Mouse (Mus musculus) ES-Bruce4 (cell line): Measurements from ENCODE around the gene Hdac4. TPM values are rescaled to one million over a fixed set of nuclear protein-coding genes. Genes with fewer than 3 reads are reported as not detected.

ENCODE experiments used
- H3K27ac ChIP-seq: 2 replicates; pipeline ENCODE4 v1.5.1; 2012; ENCODE audit warnings: low read length, inconsistent platforms; ENCODE audit not compliant: insufficient read depth
- H3K27me3 ChIP-seq: 2 replicates; pipeline ENCODE4 v1.6.1; 2012; ENCODE audit warnings: mild to moderate bottlenecking, low read length, inconsistent platforms; ENCODE audit not compliant: control insufficient read depth, poor library complexity, insufficient read depth, severe bottlenecking
- H3K36me3 ChIP-seq: 2 replicates; pipeline ENCODE4 v1.6.1; 2012; ENCODE audit warnings: inconsistent platforms, mild to moderate bottlenecking, low read length, moderate library complexity; ENCODE audit not compliant: control insufficient read depth, poor library complexity, insufficient read depth, severe bottlenecking
- H3K4me1 ChIP-seq: one replicate; pipeline ENCODE4 v1.8.1; 2011; ENCODE audit warnings: low read length; ENCODE audit not compliant: control insufficient read depth, insufficient read depth
- H3K4me3 ChIP-seq: 2 replicates; pipeline ENCODE4 v1.5.1; 2011; ENCODE audit warnings: low read depth, mild to moderate bottlenecking, low read length
- H3K9ac ChIP-seq: 2 replicates; pipeline ENCODE4 v1.6.1; 2012; ENCODE audit warnings: low read depth, mild to moderate bottlenecking, inconsistent platforms; ENCODE audit not compliant: poor library complexity, severe bottlenecking
- H3K9me3 ChIP-seq: replicated peaks from 2 replicates; pipeline ENCODE4 v1.6.1; 2012; ENCODE audit warnings: mild to moderate bottlenecking, low read length, inconsistent platforms; ENCODE audit not compliant: control insufficient read depth, poor library complexity, insufficient read depth, severe bottlenecking
- CTCF ChIP-seq: IDR thresholded peaks from one replicate; pipeline ENCODE4 v1.8.1; 2011; ENCODE audit warnings: low read depth, low read length
- EP300 ChIP-seq: IDR thresholded peaks from 2 replicates; pipeline ENCODE4 v1.6.1; 2011; ENCODE audit warnings: low read depth, low read length; ENCODE audit not compliant: insufficient read depth
- POLR2A ChIP-seq: IDR thresholded peaks from one replicate; pipeline ENCODE4 v1.8.1; 2011; ENCODE audit warnings: low read length; ENCODE audit not compliant: insufficient read depth
- polyA plus RNA-seq: library from polyadenylated mRNA; stranded (reverse); fragments of >200 nt; gene quantifications from 2 replicates; pipeline ENCODE4 v1.2.4, GENCODE M21; 2011; ENCODE audit warnings: low read depth; ENCODE audit not compliant: missing spikeins, insufficient read depth, insufficient read length

Hdac4 gene
- polyA plus RNA-seq, 1 experiment, result 27.5 TPM

DNA sequence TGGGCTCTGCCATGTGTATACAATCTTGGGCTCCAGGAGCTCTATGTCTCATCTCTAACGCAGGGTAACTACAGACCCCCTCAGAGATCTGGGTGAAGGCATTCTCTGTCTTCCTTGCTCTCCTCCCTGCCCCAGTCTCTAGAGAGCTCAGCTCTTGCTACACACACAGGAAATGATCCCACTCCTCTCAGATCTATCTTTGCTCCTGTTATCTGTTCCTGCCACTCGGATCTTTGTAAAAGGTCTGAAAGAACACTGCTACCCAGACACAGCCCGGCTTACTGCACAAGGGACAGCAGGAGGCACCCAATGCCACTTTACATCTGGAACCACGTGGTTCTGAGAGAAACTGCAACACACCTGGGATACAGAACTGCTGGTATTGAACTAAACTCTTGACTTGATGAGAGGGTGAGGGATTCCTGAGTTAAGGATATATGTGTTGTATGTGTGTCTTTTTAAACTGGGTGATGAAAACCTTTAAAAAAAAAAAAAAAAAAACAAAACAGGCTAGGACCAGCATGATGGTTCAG lies 134.9 kb downstream of the Hdac4 start:
- Histone ChIP-seq H3K9me3 (no peaks in the 10 kb centered on the region), H3K27ac (no peak overlapping the region), H3K4me1 (peaks cover 3% of the 10 kb centered on the region), H3K36me3 (0 out of 2 replicates have a peak, but pooled peaks cover 2% of the 10 kb centered on the region), H3K27me3 (no peaks in the 10 kb centered on the region), H3K9ac (no peak overlapping the region), H3K4me3 (no peak overlapping the region)
- no peak for TF ChIP-seq CTCF
- TF ChIP-seq POLR2A, result no peak
- TF ChIP-seq EP300, result no peak

DNA sequence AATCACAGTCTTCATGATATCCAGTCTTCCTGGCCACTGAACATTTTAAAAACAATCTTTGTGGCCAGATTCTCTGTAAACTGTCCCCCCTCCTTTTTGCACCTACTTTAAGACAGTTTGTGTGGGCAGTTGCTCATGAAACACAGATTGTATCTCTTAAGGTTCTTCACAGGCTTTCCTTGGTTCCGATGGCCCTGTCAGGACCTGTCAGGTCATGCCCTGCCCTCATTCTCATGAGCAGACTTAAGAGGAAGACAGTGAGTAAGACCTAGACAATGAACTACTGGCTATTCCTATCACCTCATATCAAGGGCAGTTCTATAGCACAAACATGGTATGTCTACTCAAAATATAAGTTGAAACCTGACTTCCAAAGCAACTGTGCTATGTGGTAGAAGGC lies 135.9 kb downstream of the Hdac4 start:
- TF ChIP-seq POLR2A (no peak), EP300 (no peak), CTCF (no peak)
- Histone ChIP-seq H3K27me3 (no peaks in the 10 kb centered on the region), H3K4me1 (peaks cover 2% of the 10 kb centered on the region), H3K27ac (no peak overlapping the region), H3K9me3 (no peaks in the 10 kb centered on the region), H3K36me3 (0 out of 2 replicates have a peak, but pooled peaks cover 2% of the 10 kb centered on the region), H3K9ac (no peak overlapping the region), H3K4me3 (no peak overlapping the region)

DNA sequence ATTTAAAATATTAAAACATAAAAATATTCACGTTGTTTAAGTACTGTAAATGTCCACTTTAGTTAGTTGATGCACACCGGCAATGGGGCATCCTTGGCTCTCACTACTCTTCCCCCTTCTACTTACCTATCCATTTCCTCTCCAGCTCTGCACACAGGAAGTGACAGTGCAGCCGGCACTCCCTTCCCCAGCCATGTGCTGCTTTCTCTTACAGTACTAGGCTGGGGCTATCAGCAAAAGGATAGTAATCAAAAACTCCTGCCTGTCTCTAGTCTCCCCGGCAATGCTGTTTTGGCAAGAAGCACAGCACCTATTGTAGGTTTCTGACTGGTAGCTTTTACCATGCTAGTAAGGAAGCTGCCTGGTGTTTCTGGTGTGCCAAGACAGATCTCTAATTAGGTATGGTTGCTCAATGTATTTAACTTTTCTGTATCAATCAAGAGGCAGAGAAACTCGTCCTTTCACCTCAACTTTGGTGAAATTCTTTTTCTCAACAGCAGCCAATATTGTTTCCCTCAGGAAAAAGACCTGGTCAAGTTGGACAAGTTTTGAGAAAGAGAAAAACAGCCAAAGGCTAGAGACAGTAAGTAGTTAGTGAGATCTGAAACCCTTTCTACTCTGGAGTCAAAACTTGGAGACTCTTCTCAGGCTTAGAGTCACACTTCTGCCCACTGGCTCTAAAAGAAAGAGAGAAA lies 136.6 kb downstream of the Hdac4 start:
- no peak overlapping the region for H3K4me3 ChIP-seq

DNA sequence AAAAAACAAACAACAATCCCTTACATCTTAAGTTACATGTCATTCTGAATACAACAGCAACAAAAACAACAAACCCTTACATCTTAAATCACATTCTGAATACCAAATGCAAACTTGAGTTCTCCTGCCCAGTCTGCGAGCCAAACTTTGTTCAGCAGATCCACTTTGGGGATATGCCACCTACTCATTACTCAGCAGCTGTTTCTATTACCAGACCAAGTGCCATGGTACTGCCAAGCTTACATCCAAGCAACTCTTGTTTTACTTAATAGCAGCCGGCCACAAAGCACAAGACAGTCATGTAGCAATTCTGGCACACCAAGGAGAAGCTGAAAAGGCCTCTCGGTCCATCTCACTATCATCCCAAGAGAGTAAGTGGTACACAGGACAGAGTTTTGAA lies 138.4 kb downstream of the Hdac4 start:
- Histone ChIP-seq H3K9me3 (no peaks in the 10 kb centered on the region), H3K4me1 (no peaks in the 10 kb centered on the region), H3K27ac (no peak overlapping the region), H3K36me3 (0 out of 2 replicates have a peak, but pooled peaks cover 2% of the 10 kb centered on the region), H3K27me3 (no peaks in the 10 kb centered on the region), H3K4me3 (no peak overlapping the region), H3K9ac (no peak overlapping the region)
- TF ChIP-seq POLR2A (no peak), EP300 (no peak), CTCF (no peak)

More for the DNA sequence above, 136.6 kb downstream of the Hdac4 start:
- Histone ChIP-seq H3K27me3 (no peaks in the 10 kb centered on the region), H3K9me3 (no peaks in the 10 kb centered on the region), H3K27ac (no peak overlapping the region), H3K4me1 (no peaks in the 10 kb centered on the region), H3K9ac (no peak overlapping the region), H3K36me3 (0 out of 2 replicates have a peak, but pooled peaks cover 2% of the 10 kb centered on the region)
- TF ChIP-seq EP300 (no peak), POLR2A (no peak), CTCF (no peak)

DNA sequence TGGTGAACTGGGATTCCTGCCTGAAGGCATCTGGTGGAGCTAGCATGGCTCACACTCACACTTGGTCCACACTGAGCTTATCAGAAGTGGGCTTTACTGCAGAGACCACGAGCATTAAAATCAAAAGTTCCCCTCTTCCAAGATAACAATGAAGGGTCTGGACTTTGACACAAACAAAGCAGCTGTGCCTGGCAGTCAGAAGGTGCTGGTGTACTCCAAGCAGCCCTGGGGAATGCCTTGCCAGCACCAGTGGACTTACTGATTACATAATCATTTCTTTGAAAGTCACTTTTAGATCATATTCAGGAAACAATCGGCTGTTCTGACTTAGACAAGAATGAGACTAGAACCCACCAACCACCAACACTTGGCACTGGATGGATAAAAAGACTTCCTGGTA lies 140.3 kb downstream of the Hdac4 start:
- Histone ChIP-seq H3K36me3 (0 out of 2 replicates have a peak, but pooled peaks cover 2% of the 10 kb centered on the region), H3K27me3 (no peaks in the 10 kb centered on the region), H3K27ac (no peak overlapping the region), H3K4me3 (no peak overlapping the region), H3K9me3 (no peaks in the 10 kb centered on the region), H3K4me1 (no peaks in the 10 kb centered on the region), H3K9ac (no peak overlapping the region)
- TF ChIP-seq POLR2A, result no peak
- no peak for TF ChIP-seq EP300
- TF ChIP-seq CTCF, result no peak

DNA sequence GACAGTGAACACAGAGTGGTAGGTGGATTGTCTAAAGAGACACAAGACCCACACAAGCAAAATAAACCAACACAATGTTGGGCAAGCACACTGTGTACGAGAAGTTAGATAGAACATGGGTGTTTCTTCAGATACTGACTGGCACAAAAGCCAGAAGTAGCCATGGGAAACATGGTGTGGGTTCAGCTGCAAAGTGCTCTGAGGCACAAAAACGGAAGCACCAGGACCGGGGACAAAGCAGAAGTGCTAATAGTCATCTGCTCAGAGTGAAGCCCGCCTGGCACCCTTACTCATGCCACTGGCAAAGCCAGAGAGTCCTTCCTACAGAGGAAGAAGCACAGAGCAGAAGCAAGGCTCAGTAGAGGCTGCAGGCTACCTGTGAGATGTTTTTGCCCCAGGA lies 143.3 kb downstream of the Hdac4 start:
- no peaks in the 10 kb centered on the region for H3K4me1 ChIP-seq
- H3K4me3 ChIP-seq, result no peak overlapping the region
- H3K9ac ChIP-seq, result no peak overlapping the region
- no peaks in the 10 kb centered on the region for H3K9me3 ChIP-seq
- H3K27ac ChIP-seq, result no peak overlapping the region
- H3K27me3 ChIP-seq, result no peaks in the 10 kb centered on the region
- no peaks in the 10 kb centered on the region for H3K36me3 ChIP-seq
- TF ChIP-seq EP300 (no peak), POLR2A (no peak), CTCF (no peak)
